Mouse (Mus musculus) layer of hippocampus, postnatal 14 days (tissue): ENCODE results near the gene Golim4. TPM values are rescaled to one million over a fixed set of nuclear protein-coding genes. Genes with fewer than 3 reads are reported as not detected.
A peak's percentile ranks its signal among the peaks of the same experiment; 100 is the strongest.

Source experiments
- DNase-seq, 2 experiments: peaks; one replicate each; pipeline ENCODE4 v3.0.0; 2021 to 2022; ENCODE audit warnings: low spot score in 2 of 2, mixed read lengths in 1 of 2
- total RNA-seq, 2 experiments: library from RNA; stranded (reverse); gene quantifications; 2 replicates each; pipeline ENCODE4 v1.2.3; 2021

Gene Golim4
- total RNA-seq, 2 experiments from 2014 or later, result 26.3 to 27.6 TPM

DNA sequence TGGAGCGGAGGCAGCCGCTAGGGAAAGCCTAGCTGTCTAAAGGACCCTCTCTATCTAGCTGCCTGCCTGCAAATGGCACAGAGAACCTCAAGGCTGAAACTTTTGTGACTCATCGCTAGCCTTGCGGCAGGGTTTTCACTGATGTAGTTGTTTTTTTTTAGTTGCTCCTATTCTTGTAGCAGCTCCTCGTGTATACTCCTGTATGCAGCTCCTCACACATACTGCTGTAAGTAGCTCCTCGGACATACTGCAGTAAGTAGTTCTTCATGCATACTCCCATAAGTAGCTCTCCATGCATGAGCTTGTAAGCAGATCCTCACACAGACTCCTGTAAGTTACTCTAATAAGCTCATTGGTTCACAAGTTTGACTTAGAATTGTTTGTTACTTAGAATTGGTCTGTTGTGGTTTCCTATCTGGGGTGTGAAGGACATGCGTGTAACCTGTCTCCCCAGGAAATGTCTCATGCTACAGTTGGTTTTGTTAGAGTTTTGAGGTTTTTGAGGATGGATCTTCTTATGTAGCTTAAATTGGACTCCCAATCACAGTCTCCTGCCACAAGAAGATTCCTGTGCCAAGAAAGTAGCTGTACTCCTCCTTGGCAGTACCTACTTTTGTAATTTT is 26.7 kb downstream of the Golim4 start:
- DNase-seq, result no peak

DNA sequence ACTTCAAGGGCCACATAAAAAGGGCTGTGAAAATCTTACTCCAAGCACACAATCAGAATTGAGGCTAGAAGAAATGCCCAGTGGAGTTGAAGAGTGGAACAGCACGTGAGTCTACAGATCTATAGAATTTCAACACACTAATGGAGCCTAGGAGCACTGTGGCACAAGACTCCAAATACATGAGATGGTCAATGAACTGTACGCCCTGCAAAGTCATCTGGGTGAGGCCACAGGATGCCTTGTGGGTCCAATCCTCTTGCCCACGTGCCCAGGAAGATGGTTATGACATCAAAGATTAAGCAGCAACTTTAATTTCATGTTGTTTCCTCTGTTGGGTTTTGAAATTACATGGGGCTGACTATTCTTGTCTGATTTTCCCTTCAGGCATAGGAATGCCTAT is 30.4 kb downstream of the Golim4 start:
- DNase-seq, result no peak

DNA sequence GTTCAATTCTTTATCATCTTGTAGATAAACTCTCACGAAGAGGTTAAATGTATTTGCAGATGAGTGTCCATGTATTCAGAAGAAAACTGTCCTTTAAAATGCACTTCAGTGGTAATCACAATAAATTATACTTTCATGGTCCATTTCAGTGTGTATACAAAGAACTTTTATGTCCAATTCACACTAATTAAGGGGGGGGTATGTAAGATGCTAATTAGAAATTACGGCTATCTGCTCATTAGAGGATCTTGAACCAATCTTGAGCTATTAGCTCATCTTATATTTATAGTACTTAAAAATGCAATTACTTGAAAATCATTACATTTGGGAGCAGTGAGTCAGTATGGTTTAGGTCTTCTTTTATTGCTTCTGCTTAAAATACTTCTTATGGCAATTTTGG is 31.6 kb downstream of the Golim4 start:
- DNase-seq, result no peak

DNA sequence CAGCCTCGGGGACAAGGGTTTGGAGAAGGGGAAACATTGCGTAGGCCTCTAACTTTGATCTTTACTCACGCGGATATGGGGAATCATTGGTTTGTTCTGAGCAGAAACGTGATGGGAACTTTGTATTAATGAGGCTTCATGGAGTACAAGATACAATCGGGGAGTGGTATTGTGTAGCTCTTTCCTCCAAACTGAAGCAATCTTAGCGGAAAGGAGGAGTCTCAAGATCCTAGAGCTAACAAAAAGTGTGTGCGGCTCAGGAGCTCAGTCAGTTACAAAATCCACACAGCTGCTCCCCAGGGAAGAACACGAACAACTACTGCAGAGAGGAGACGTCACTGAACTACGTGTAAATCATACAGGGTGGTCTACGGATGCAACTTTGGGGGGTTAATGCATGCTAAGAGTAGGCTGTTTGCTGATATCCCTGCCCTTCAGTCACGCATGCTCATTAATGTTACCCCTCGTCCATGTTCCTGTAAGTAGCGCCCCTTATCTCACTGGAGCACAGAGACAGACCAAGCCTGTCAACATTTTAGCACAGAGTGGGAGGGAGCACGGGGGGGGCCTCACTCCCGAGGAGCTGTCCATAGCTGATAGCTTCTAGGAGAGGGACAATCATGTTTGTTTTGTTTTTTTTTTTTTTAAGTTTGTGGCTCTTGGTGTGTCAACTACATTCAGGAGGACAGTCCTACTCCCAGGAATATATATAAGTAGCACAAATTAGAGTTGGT is 38.8 kb downstream of the Golim4 start:
- no peak for DNase-seq

DNA sequence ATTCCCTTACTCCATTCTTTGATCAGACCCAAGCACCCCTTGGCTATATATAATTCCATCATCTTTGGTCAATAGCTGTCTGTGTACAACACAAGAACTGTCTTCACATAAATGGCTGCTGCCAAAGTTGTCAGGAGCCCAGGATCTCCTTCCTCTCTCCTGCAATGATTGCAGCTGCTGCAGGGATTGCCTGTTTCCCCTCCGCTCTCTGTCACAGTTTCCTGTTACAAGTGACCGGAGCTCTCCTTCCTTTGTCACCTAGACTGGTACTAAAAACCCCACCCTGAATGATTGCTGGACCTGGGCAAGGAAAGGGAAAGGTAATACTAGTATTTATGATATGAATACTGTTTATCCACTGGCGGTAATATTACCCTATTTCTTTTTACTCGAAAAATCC is 44.0 kb downstream of the Golim4 start:
- DNase-seq, result no peak

DNA sequence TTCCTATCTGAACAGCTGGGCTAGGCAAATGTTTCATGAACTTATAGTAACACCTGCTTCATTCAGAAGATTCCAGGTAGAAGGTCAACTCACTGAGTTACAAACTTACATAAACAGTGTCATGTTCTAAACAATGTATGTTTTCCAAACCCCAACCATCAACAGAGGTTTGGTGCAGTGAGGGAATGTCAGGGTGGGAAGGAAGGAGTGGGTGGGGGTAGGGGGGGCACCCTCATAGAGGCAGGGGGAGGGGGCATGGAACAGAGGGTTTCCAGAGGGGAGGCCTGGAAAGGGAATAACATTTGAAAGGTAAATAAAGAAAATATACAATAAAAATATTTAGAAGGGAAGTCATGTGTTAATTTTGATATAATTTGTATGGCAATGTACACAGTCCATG is 46.0 kb downstream of the Golim4 start:
- no peak for DNase-seq

DNA sequence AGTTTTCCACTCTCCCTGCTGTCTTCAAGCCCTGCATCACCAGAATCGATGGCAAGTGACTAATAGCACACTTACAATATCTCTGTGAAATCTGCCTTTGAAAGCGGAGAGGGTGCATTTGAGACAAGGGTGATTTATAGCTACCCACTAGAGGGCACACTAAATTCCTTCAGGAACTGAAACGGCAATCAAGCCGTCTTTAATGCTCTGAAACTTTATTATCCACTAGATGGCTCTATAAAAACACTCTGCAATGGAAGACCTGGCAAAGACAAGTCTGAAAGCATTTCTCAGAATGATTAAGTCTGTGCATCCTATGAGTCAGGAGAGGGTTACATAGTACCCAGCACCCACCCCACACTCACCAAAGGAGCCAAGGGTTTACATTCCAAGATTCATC is 46.5 kb downstream of the Golim4 start:
- DNase-seq, result peak; percentile 4 to 69

DNA sequence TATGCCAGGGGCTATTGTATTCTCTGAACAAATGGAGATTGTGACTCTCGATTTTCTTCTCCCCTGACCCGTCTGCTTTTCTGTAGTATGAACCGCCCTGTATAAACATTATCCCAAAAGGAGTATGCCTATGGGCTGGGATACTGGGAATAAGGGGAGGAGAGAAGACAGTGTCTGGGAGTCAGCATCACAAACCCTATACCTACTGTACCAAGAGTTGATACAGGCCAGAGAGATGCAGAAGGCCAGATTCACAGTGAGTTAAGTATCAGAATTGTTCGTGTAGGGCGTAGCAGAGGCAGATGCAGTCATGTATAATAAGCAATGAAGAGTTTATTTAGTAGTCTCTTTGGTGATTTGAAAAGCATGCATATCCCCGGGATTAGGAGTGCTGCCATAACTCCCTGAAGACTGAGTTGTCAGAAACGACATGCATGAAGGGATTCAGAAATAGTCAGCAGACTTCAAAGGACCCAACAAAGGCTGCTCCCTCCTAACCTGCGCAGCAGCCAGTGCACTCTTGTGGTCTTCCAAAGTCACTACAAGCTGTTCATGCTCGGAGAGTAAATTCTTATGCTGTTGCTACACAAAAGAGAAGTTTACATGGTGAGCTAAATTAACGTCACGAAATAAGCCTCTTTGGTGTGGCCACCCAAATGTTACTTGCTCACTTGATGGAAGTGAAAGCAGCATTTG is 54.7 kb downstream of the Golim4 start:
- peak in 1 of 2 experiments; percentile 7 for DNase-seq

DNA sequence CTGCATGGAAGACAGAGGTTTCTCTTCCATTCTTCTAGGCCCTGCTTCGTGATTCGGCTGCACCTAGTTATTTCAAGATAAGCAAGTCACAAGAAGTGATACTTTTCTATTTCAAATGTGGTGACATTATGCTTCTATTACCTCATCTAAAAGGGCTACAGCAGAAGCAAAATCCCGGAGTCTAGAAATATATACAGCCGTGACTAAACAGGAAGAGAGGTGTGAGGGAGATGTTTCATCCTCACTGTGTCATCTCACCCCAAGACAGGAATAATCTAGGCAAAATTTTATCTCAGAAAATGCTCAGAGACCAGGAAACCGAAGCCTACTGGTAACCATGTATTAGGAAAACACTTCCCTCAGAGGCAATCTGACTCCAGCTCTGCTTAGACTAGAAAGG is 61.7 kb downstream of the Golim4 start:
- DNase-seq, result no peak

DNA sequence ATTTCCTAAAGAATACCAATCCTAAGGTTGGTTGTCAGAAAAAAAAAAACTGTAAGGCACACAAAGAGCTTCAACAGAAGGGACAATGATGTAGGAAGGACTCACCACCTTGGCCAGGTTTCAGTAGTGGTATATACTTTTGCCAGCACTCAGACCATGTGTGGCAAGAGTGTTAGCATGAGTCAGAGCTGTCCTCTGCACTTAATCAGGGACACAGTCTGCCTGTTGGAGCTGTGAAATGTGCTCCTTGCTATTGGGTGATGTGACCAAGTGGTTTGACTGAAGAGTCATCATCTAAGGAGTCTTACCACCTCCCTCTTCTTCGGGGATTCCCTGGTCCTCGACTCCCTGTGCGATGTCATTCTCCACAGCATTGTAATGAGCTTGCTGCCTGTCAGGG is 65.2 kb downstream of the Golim4 start:
- DNase-seq, result no peak

DNA sequence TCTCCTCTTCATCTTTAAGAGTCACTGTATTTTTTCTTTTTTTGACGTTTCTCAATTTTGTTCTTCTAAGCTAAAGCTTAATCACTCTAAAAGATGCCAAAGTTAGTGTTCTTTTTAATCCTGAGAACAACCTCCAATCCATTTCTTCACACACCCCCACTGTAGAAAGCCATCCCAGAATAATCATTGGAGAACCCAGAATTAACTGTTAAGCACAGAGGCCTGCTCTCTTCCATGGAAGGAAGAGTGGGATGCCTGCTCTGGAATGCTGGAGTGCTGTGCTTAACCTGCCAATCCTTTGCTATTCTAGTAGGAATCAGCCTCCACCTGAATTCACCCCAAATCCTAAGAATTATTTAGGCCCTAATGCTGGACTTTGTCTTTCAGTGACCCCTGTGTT is 67.4 kb downstream of the Golim4 start:
- DNase-seq, result no peak

DNA sequence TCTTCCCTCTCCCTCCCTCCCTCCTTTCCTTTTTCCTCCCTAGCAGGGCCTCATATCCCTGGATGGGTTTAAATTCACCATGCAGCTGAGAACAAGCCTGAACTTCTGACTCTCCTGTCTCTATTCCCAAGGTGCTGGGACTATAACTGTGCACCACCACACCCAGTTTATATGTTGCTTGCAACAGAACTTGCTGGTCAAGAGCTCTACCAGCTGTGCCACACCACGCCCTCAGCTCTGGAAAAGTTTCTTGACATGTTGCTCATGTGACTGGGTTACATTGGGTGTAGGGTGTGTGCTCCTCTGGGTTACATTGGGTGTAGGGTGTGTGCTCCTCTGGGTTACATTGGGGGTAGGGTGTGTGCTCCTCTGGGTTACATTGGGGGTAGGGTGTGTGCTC is 75.2 kb downstream of the Golim4 start:
- no peak for DNase-seq

DNA sequence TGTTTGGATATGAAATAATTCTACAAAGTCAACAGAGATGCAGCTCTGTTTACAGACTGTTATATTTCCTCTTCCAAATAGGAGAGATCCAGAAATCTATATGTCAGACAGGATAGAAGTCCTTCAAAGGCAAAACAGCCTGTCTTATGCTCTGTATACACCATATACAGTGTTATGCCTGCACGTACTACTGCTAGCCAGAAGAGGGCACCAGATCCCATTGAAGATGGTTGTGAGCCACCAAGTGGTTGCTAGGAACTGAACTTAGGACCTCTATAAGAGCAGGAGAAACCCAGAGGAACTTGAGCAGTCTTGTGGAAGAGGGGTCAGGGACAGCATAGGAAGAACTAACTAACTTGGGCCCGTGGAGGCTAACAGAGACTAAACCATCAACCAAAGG is 77.5 kb downstream of the Golim4 start:
- DNase-seq, result no peak

DNA sequence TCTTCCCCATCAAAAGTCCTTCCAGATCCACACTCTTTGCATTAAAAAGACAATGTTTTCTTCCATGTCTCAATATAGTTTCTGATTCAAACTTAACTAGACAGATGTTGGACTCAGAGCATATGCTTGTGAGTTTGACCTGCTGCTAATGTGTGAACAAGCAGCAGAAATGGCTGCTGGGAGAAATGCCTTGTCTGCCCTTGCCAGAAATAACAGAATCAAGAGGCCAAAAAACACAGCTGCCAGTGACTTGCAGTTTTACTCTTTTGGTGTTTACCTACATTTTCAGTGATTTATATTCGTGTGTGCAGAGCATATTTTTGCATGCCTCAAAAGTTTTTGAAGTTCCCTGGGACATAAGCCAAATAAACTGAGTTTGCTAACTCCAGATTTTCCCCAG is 87.9 kb downstream of the Golim4 start:
- no peak for DNase-seq

DNA sequence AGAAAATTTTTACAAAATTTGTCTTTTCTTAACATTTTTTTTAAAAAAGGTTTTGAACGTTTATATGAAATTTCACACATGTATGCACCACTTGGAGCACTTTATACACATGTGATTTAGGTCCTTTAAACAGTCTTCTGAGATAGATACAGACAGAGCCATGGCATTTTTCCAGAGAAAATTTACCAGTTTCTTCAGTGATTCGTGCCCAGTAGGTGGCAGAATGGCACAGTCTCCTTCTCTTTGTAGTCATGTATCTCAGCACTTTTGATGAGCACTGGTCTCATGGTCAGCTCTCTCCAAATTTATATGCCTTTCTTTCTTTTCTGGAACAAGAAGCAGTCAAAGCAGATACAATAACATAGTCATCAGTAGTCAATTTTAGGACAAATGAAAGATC is 92.5 kb downstream of the Golim4 start:
- DNase-seq, result peak in 1 of 2 experiments; percentile 10

DNA sequence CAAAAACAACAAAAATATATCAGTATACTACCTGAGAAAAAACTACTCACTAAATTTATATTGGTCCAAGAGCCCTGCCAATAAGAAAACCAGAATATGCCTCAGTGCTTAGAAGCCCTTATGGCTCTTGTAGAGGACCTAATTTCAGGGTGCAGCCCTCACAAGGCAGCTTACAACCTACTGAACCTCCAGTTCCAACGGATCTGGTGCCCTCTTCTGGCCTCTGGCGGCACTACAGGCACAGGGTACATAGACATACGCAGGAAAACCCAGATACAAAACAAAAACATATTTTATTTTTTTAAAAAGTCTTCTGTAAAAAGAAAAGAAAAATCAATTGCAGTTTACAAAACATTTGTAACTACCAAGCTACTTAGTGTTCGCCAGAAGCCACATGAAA is 95.1 kb downstream of the Golim4 start:
- DNase-seq, result no peak

DNA sequence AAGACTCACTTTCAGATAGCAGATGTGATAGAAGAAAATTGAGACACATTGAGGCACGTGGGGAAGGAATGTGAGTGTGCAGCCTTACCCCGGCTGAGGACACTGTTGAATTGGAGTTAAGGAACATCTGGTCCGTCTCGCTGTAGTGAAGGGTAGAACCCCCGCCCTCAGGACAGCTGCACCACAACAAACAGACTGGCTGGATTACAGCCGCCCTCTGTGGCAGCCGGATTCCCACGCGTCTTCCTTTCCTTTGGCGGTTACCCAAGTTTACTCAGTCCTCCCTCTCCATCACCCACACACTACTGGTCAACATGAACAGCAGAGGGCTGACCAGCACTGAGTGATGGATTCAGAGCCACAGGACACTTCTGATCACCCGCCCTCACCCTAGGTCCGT is 96.0 kb downstream of the Golim4 start:
- DNase-seq, result no peak

DNA sequence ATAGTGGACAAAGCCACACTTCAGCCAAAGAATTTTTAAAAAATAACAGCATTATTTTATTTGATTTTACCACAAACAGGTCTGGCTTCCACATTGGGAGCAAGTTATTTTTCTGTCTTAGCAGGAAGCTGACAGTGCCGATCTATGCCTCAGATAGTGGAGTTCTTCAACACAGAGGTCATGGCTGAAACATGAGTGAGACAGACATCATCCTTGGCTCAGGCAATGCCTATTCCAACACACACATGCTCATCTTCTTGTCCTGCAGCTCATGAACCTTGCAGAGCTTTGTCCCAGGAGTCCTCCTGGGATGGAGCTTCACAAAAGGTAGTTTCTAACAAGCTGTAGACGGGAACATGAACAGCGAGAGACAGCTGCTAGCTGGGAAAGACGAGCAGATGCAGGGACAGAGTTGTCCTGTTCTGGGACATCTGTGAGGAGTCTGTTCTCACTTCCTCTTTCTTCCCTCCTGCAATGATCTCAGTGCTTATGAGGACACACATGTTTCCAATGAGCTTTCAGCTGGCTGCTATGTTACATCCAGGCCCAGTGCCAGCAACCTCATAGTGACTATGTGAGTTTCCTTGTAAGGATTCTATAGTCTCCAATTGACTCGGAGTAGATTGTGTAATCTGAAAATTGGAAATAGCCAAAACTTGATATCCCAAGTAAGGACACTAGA is 121.3 kb downstream of the Golim4 start:
- DNase-seq, result no peak

DNA sequence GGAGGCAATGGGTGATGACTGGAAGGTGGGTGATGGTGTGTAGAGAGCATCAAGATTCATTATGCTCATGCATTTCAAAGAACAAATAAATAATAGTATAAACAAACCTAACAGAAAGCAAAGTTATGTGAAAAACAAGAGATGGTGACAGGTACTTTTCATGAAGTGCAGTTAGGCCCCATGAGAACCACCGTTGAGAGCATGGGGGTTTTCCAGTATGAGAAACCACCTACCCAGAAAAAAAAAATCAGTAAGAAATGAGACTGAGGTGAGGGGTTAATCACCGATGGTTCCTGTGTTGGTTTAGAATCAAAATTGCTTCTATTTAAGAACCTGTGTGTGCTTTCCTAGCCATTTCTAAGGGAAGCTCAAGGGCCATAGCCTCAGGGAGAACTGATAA is 121.9 kb downstream of the Golim4 start:
- DNase-seq, result no peak
